Mouse (Mus musculus) brain, embryonic 18.5 days (tissue): ENCODE results near the gene Metap1.
A peak's percentile ranks its signal among the peaks of the same experiment; 100 is the strongest.
"Not testable (repeated sequence)": the region's sequence is repeated elsewhere in the genome, so short reads cannot be mapped to it uniquely, and the experiment has no call there.

Experiments used
- DNase-seq: peaks from one replicate; pipeline ENCODE4 v3.0.0-alpha.2; 2012; ENCODE audit warnings: low read depth, low spot score

Gene Metap1

GRCm38 (mm10) chr3:138499854-138500740, 10.8 kb upstream of the Metap1 start:
- DNase-seq: no peak

DNA sequence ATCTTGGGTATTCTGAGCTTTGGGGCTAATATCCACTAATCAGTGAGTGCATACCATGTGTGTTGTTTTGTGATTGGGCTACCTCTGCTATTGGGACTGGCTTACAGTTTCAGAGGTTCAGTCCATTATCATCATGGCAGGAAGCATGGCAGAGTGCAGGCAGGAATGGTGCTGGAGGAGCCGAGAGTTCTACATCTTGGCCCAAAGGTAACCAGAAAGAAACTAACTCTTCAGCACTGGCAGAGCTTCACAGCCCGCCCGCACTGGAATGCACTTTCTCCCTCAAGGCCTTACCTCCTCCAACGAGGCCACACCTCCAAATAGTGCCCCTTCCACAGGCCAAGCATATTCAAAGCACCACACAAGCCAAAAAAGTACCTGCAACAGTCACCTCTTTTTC, 9.4 kb upstream of the Metap1 start:
- no peak for DNase-seq

GRCm38 (mm10) chr3:138495166-138496145, 6.1 kb upstream of the Metap1 start:
- no peak for DNase-seq

GRCm38 (mm10) chr3:138494565-138494964, 5.2 kb upstream of the Metap1 start:
- DNase-seq: no peak

DNA sequence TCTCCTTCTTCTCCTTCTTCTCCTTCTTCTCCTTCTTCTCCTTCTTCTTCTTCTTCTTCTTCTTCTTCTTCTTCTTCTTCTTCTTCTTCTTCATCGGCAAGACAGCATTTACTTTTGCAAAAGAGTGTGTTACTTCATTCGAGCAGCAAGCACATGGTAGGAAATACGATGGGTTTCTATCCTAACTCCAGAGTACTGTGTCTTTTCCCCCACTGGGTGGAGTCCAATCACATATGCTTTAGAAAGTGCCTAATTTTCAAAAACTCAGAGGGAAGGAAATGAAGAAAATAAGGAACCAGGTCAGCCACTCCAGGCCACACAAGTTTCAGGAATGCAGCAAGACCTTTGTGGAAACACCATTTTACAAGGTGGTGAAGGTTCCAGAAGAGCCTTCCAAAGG, 4.4 kb upstream of the Metap1 start:
- no peak for DNase-seq

DNA sequence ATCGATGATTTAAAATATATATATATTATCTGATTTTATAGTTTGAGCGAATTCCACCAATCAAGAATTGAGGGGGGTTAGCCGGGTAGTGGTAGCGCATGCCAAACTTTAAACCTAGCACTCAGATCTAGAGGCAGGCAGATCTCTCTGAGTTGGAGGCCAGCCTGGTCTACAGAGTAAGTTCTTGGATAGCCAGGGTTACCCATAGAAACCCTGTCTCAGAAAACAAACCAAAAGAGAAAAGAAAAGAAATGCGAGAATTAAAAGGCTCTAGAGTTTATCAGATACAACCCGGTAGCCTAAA, 671 bp upstream of the Metap1 start:
- no peak for DNase-seq

GRCm38 (mm10) chr3:138488584-138489326, 560 bp downstream of the Metap1 start:
- DNase-seq: no peak

DNA sequence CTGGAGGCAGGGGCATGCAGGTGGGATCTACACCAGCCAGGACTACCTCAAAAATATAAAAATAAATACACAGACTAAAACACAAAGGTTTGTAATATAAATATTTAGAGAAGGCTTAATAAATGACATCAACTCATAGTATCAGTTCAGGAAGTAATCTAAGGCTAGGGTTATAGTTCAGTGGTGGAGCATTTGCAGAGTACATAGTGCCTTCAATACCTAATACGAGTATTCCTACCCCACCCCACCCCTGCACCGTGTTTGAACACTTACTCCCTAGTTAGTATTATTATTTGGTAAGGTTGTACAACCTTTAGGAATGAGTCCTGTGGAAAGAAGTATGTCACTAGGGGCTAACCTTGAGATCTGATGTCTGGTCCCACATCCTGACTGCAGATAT, 6.1 kb downstream of the Metap1 start:
- no peak for DNase-seq

GRCm38 (mm10) chr3:138481526-138482284, 7.6 kb downstream of the Metap1 start:
- no peak for DNase-seq

- no peak for DNase-seq
Measured at GRCm38 (mm10) chr3:138479489-138479888, 9.8 kb downstream of the Metap1 start.

GRCm38 (mm10) chr3:138471066-138471465, 18.2 kb downstream of the Metap1 start:
- no peak for DNase-seq

GRCm38 (mm10) chr3:138466656-138467055, 22.7 kb downstream of the Metap1 start:
- DNase-seq: not testable (repeated sequence)

DNA sequence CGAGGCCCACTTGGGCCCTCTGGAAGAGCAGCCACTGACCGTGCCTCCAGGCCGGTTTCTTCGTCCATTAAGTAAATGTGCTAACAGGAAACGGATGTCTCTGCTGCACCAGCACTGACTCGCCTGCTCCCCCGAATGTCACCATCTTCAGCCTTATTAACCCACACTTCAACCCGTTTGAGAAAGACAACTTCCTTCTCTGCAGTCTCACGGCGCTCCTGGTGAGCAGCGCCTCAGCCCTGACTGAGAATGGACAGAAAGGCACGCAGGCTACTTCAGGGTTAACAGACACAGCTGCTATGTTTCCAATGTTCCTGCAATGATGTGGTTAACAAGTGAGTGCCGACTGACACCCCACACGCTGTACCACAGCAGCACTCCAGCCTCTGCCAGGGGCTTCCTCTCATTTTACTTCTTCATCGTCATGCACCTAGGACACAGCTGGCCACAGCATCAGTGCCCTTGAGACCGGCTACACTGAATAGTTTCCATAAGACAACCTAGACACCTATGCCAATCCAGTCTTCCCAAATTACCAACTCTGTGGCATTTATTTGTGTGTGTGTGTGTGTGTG, 24.7 kb downstream of the Metap1 start:
- DNase-seq: no peak

- no peak for DNase-seq
Measured at GRCm38 (mm10) chr3:138463807-138464206, 25.5 kb downstream of the Metap1 start.

DNA sequence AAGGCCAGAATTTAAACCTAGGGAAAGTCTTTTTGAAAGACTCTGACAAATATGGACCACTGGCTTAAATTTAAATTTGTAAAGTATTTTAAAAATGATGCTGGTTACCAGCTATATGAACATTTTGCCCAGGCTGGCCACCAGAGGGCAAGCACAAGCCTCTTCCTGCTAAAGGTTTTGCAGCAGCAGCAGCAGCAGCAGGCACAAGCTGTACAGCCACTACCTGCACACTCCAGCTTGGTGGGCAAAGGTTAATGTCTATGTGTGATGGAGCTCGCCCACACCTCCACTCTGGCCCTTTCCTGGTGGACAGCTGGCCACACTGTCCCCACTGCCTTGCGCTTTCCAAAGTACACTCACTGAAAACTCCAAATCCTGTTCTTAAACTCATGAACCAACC, 26.2 kb downstream of the Metap1 start:
- peak; percentile 24 for DNase-seq

DNA sequence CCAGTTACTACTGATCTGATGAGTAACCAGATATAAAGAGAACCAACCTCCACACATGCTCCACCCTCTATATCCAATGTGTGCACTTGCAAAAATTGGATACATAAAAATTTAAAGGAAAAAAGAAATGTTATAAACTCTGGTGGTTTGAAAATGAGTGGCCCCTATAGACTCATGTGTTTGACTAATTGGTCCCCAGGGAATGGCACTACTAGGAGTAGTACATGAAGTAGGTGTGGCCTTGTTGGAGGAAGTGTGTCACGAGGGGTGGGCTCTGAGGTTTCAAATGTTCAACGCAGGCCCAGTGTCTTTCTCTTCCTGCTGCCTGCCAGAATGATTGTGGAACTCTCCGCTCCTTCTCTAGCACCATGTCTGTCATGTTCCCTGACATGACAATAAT, 27.5 kb downstream of the Metap1 start:
- DNase-seq: no peak

GRCm38 (mm10) chr3:138460260-138460659, 29.1 kb downstream of the Metap1 start:
- DNase-seq: no peak

GRCm38 (mm10) chr3:138458441-138458840, 30.9 kb downstream of the Metap1 start:
- DNase-seq: no peak

- DNase-seq: no peak
Measured at GRCm38 (mm10) chr3:138454711-138455435, 34.4 kb downstream of the Metap1 start.

DNA sequence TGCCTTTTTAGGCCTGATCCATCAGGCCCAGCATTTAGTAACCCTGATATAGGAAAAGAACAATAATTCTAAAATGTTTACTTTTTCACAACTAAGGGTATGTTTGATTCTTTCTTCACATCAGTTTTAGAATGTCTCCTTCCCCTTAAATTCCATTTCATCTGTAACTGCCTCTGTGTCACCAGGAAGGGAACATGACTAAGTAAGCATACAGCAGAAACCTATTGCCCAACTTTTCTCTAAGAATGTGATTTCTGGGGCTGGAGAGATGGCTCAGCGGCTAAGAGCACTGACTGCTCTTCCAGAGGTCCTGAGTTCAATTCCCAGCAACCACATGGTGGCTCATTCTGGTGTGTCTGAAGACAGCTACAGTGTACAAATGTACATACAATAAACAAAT, 35.1 kb downstream of the Metap1 start:
- DNase-seq: no peak
